Mouse (Mus musculus) heart, postnatal 0 days (tissue): Measurements from ENCODE around the gene Tedc1.

Source experiments
- CTCF ChIP-seq: IDR thresholded peaks from 2 replicates; pipeline ENCODE4 v1.5.1; 2016; ENCODE audit warnings: antibody characterized with exemption, control low read depth, low read depth
- EP300 ChIP-seq: IDR thresholded peaks from 2 replicates; pipeline ENCODE4 v1.6.1; 2016; ENCODE audit warnings: antibody characterized with exemption, low read depth

DNA sequence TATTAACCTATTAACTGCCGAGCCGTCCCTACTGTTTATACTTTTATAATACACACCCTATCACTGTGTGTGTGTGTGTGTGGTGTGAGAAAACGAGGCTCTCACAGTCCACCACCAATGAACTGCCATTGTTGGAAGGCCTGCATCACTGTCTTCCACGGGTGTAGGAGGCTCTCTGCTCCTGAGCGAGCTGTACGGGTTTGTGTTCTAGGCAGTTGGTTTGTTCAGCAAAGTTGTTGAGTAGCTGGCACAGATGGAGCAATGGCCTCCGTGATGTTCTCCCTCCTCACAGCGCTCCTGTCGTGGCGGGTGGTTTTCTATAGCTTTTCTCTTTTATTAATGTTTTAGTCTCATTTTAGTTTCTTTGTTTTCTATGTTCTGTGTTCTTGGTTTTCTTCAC lies 46.4 kb upstream of the Tedc1 start:
- TF ChIP-seq CTCF (no peak), EP300 (no peak)
